Mouse (Mus musculus) forebrain, postnatal 0 days (tissue): ENCODE data around the gene Spsb2. TPM values are rescaled to one million over a fixed set of nuclear protein-coding genes. Genes with fewer than 3 reads are reported as not detected.

Experiments
- ATAC-seq: fragments of 200-750 bp; cut with Nextera tagmentation; 2 replicates; pipeline ENCODE4 v1.8.0; 2017; ENCODE audit warnings: mild to moderate bottlenecking, moderate library complexity
- DNase-seq: peaks from one replicate; pipeline ENCODE4 v3.0.0-alpha.2; 2015
- H3K27ac ChIP-seq: fragments of 300-500 bp; sonication (generic); 2 replicates; pipeline ENCODE4 v1.5.1; 2014; ENCODE audit warnings: low read depth, mild to moderate bottlenecking, antibody characterized with exemption, low read length, moderate library complexity, mixed read lengths
- H3K27me3 ChIP-seq: fragments of 300-500 bp; sonication (generic); 2 replicates; pipeline ENCODE4 v1.6.1; 2014; ENCODE audit warnings: mild to moderate bottlenecking, low read length, mixed read lengths; ENCODE audit not compliant: insufficient read depth
- H3K36me3 ChIP-seq: fragments of 300-500 bp; sonication (generic); 2 replicates; pipeline ENCODE4 v1.6.1; 2014; ENCODE audit warnings: mild to moderate bottlenecking, moderate library complexity; ENCODE audit not compliant: insufficient read depth
- H3K4me1 ChIP-seq: fragments of 300-500 bp; sonication (generic); 2 replicates; pipeline ENCODE4 v1.6.1; 2014; ENCODE audit warnings: antibody characterized with exemption; ENCODE audit not compliant: insufficient read depth
- H3K4me2 ChIP-seq: fragments of 300-500 bp; sonication (generic); 2 replicates; pipeline ENCODE4 v1.6.1; 2014; ENCODE audit warnings: low read depth, mild to moderate bottlenecking, moderate library complexity
- H3K4me3 ChIP-seq: fragments of 300-500 bp; sonication (generic); 2 replicates; pipeline ENCODE4 v1.5.1; 2014; ENCODE audit warnings: low read depth, low read length, mixed read lengths
- H3K9ac ChIP-seq: fragments of 300-500 bp; sonication (generic); 2 replicates; pipeline ENCODE4 v1.6.1; 2014; ENCODE audit warnings: mild to moderate bottlenecking
- H3K9me3 ChIP-seq: fragments of 300-500 bp; sonication (generic); 2 replicates; pipeline ENCODE4 v1.6.1; 2016; ENCODE audit warnings: low read length
- CTCF ChIP-seq: sonication (generic); IDR thresholded peaks from 2 replicates; pipeline ENCODE4 v1.5.1; 2016; ENCODE audit warnings: antibody characterized with exemption, control low read depth, low read depth
- WGBS: fragments of 180-500 bp; shearing (Covaris S2); extraction: QIAGEN DNeasy Blood & Tissue Kit; methylation state at CpG from one replicate; pipeline ENCODE4 v1.1.7; 2014; 5-methylcytosine and 5-hydroxymethylcytosine counted together
- polyA plus RNA-seq: library from polyadenylated mRNA; unstranded; fragments of >200 nt; fragmentation: Nextera tagmentation; extraction: Ambion mirVana; gene quantifications from 2 replicates; pipeline ENCODE4 v1.2.1, GENCODE M21; 2015
- total RNA-seq: library from RNA; depleted of rRNA; stranded (reverse); fragments of >200 nt; gene quantifications from 2 replicates; pipeline ENCODE4 v1.2.3, GENCODE M21; 2014; rRNA removed

Spsb2 gene
- total RNA-seq (4.3 and 6.0 TPM in 2 replicates), polyA plus RNA-seq (6.8 and 7.0 TPM in 2 replicates)

DNA sequence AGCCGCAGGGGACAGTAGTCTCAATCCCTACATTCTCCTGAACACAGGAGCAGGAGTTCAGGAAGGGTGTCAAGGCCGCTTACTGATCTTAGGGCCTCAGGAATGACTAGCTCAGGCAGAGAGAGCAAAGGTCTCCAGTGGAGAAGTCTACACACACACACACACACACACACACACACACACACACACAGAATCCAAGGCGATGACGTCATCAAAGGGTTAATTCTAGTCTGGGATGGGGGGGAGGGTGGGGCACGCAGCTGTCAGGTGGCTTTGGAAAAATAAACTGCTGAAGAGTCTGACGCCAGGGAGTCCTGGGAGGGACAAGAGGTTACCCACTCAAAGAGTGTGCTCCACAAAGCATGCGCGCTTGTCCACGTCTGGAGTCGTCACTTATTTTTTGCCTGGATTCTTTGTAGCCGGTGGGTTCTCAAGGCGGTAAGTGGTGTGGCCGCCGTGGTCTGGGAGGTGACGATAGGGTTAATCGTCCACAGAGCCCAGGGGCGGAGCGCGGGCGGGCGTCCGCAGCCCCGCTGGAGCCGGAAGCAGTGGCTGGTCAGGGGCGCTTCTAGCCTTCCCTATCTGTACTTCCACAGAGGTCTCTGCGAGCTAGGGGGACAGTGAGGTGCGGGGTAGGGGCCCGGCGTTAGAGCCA, at the start of gene Spsb2:
Gene Spsb2, plus strand, starts transcription at position 304 of the 655 bp plus-strand sequence.
- TF ChIP-seq CTCF = no peak
- peak within 1 kb of the TSS; percentile 58 for H3K4me2 ChIP-seq
- WGBS = 6% methylated on average over 29 of the region's 29 CpGs
- peak; percentile 37 for DNase-seq
- H3K4me3 ChIP-seq = peak within 1 kb of the TSS; percentile 41
- H3K9ac ChIP-seq = peak within 1 kb of the TSS; percentile 50
- H3K4me1 ChIP-seq = peaks cover 20% of the 10 kb centered on the region
- H3K36me3 ChIP-seq = peaks cover 13% of the 10 kb centered on the region
- no peak for ATAC-seq
- H3K9me3 ChIP-seq = no peaks in the 10 kb centered on the region
- no peaks in the 10 kb centered on the region for H3K27me3 ChIP-seq
- H3K27ac ChIP-seq = peak within 1 kb of the TSS; percentile 59; the same call in 1 of the 2 replicates

DNA sequence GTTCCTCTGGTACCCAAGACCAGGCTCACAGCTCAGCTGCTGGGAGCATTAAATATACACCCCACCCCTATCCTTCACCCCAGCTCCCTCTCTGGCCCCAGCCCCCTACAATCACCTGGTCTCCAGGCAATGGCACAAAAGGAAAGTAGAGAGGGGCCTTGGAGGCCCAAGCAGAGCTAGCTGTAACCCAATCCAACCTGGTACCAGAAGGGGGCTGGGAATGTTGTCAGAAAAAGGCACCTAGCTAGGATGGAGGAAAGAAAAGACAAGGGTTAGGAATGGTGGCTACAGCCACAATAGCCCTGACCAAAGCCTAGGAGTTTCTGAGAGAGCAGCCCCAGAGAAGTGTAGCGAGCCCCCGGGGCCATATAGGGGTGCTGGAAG, 49.6 kb upstream of the Spsb2 start:
- TF ChIP-seq CTCF = no peak
- DNase-seq = no peak
- H3K4me1 ChIP-seq = peaks cover 13% of the 10 kb centered on the region
- H3K27ac ChIP-seq = peak overlapping the region; percentile 57
- H3K4me3 ChIP-seq = no peak overlapping the region
- peaks cover 5% of the 10 kb centered on the region; the same call in 1 of the 2 replicates for H3K36me3 ChIP-seq
- no peak overlapping the region for H3K9ac ChIP-seq
- WGBS = 47% methylated on average over 2 of the region's 2 CpGs
- H3K27me3 ChIP-seq = no peaks in the 10 kb centered on the region
- no peak overlapping the region for H3K4me2 ChIP-seq
- ATAC-seq = no peak
- H3K9me3 ChIP-seq = no peaks in the 10 kb centered on the region

DNA sequence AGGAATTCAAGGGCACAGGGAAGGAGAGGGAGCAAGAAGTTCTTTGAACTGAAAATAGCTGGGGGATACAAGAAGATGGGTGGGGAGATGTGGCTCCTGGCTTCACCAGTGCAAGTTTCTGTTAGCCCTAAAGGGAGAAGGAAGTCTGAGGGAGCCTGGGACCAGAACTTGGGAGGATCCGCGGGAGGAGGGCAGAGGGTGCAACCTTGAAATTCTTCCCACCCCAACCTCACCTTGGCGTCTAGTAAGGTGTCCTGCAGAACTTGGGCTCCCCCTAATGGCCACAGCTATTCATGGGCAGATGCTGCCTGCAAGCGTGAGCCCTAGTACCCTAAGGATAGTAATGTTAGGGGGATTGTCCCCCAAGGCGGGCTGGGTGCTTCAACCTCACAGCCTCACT, 49.2 kb upstream of the Spsb2 start:
- ATAC-seq = no peak
- H3K4me2 ChIP-seq = no peak overlapping the region
- H3K27ac ChIP-seq = 0 out of 2 replicates have a peak overlapping the region, but pooled peaks have one; percentile 57

DNA sequence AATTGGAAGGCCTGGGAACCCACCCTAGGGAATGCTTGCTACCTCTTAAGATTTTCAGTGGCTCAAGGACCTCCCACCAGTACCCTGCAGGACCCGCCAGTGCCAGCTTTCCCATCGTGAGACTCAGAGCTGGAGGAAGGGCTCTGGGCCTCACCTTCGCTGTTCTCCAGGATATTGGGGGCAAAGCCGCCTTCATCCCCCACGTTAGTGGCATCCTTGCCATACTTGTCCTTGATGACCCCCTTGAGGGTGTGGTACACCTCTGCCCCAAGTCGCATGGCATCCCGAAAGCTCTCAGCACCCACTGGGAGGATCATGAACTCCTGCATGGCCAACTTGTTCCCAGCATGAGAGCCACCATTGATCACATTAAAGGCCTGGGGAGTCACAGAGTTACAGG, 42.5 kb upstream of the Spsb2 start:
- no peak overlapping the region for H3K4me3 ChIP-seq
- no peak overlapping the region for H3K4me2 ChIP-seq
- TF ChIP-seq CTCF = no peak
- H3K27ac ChIP-seq = no peak overlapping the region
- H3K36me3 ChIP-seq = peaks cover 5% of the 10 kb centered on the region; the same call in 1 of the 2 replicates
- DNase-seq = no peak
- H3K4me1 ChIP-seq = 0 out of 2 replicates have a peak, but pooled peaks cover 5% of the 10 kb centered on the region
- H3K27me3 ChIP-seq = no peaks in the 10 kb centered on the region
- no peak overlapping the region for H3K9ac ChIP-seq
- 81% methylated on average over 7 of the region's 7 CpGs for WGBS
- H3K9me3 ChIP-seq = no peaks in the 10 kb centered on the region
- no peak for ATAC-seq

More for the DNA sequence above, 49.2 kb upstream of the Spsb2 start:
- Histone ChIP-seq H3K9me3 (no peaks in the 10 kb centered on the region), H3K27me3 (no peaks in the 10 kb centered on the region), H3K36me3 (peaks cover 5% of the 10 kb centered on the region; the same call in 1 of the 2 replicates), H3K4me1 (peaks cover 11% of the 10 kb centered on the region), H3K4me3 (no peak overlapping the region), H3K9ac (no peak overlapping the region)
- under 1% methylated on average over 5 of the region's 5 CpGs for WGBS
- TF ChIP-seq CTCF = peak; percentile 79
- DNase-seq = peak; percentile 69

DNA sequence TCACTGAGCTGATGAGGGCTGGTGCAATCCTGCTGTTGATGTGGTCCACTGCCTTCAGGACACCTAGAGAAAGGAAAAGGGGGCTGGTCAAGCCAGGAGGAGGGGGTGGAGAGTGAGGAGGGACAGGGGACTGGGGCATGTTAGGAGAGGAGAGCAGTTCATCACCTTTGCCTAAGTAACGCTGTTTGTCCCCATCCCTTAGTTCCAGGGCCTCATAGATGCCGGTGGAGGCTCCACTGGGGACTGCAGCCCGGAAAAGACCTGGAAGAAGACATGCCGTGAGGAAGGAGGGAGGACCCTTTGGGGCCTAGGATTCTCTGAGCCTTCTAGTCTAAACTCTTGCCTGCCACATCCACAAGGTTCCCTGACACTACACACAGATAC, 40.9 kb upstream of the Spsb2 start:
- 44% methylated on average over 4 of the region's 4 CpGs for WGBS
- Histone ChIP-seq H3K36me3 (peaks cover 5% of the 10 kb centered on the region; the same call in 1 of the 2 replicates), H3K9me3 (no peaks in the 10 kb centered on the region), H3K27me3 (no peaks in the 10 kb centered on the region), H3K4me1 (0 out of 2 replicates have a peak, but pooled peaks cover 5% of the 10 kb centered on the region), H3K27ac (peak overlapping the region; percentile 40; the same call in 1 of the 2 replicates), H3K9ac (0 out of 2 replicates have a peak overlapping the region, but pooled peaks have one; percentile 33), H3K4me2 (peak overlapping the region; percentile 76), H3K4me3 (no peak overlapping the region)
- ATAC-seq (no peak), DNase-seq (no peak)
- no peak for TF ChIP-seq CTCF

DNA sequence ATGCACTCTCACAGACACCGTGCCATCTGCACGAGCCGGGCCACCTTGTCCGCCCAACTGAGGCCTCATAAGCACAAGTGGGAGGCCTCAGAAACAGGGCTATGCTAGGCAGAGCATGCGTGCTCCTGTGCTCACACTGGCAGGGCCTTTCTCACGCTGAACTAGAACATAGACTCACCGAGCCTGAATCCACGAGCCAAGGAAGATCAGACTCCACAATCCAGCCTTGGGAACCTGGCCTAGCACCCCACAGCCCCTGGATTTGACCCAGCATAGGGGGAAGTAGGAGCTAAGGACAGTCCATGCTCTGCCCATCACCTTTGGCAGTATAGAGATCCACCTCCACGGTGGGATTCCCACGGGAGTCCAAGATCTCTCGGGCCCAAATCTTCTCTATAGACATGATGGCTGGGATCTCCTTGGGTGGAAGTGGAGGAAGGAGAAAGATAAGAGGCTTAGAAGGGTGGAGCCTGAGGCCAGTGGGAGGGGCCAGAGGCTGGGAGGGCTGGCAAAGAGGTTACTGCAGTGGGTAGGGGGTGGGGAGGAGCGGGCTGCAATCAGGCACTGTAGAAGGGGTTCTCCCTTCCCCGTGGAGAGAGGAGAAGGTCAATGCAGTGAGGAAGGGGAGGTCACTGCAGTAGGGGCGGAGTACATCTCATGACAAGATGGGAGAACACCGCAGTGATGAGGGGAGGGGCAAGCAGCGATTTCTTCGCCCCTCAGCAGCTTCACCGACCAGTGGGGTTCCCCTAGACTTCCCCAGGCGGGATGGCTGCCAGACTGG, 40.3 kb upstream of the Spsb2 start:
- DNase-seq = no peak
- 26% methylated on average over 19 of the region's 19 CpGs for WGBS

More for the DNA sequence above, 40.3 kb upstream of the Spsb2 start:
- H3K27me3 ChIP-seq = no peaks in the 10 kb centered on the region
- H3K9ac ChIP-seq = peak overlapping the region; percentile 67
- peak overlapping the region; percentile 54 for H3K4me3 ChIP-seq
- 0 out of 2 replicates have a peak, but pooled peaks cover 5% of the 10 kb centered on the region for H3K4me1 ChIP-seq
- no peak for TF ChIP-seq CTCF
- H3K27ac ChIP-seq = peak overlapping the region; percentile 40; the same call in 1 of the 2 replicates
- no peaks in the 10 kb centered on the region; the same call in 1 of the 2 replicates for H3K36me3 ChIP-seq
- H3K9me3 ChIP-seq = no peaks in the 10 kb centered on the region
- H3K4me2 ChIP-seq = peak overlapping the region; percentile 76
- ATAC-seq = 0 out of 2 replicates have a peak, but pooled peaks have one; percentile 12
